Mouse (Mus musculus) forebrain, postnatal 0 days (tissue): ENCODE measurements around the gene Cfap57. TPM values are rescaled to one million over a fixed set of nuclear protein-coding genes. Genes with fewer than 3 reads are reported as not detected.
"Not testable (repeated sequence)": the region's sequence is repeated elsewhere in the genome, so short reads cannot be mapped to it uniquely, and the experiment has no call there.

ENCODE experiments used
- ATAC-seq: fragments of 200-750 bp; cut with Nextera tagmentation; 2 replicates; pipeline ENCODE4 v1.8.0; 2017; ENCODE audit warnings: mild to moderate bottlenecking, moderate library complexity
- DNase-seq: peaks from one replicate; pipeline ENCODE4 v3.0.0-alpha.2; 2015
- H3K27ac ChIP-seq: fragments of 300-500 bp; sonication (generic); 2 replicates; pipeline ENCODE4 v1.5.1; 2014; ENCODE audit warnings: low read depth, mild to moderate bottlenecking, antibody characterized with exemption, low read length, moderate library complexity, mixed read lengths
- H3K27me3 ChIP-seq: fragments of 300-500 bp; sonication (generic); 2 replicates; pipeline ENCODE4 v1.6.1; 2014; ENCODE audit warnings: mild to moderate bottlenecking, low read length, mixed read lengths; ENCODE audit not compliant: insufficient read depth
- H3K36me3 ChIP-seq: fragments of 300-500 bp; sonication (generic); 2 replicates; pipeline ENCODE4 v1.6.1; 2014; ENCODE audit warnings: mild to moderate bottlenecking, moderate library complexity; ENCODE audit not compliant: insufficient read depth
- H3K4me1 ChIP-seq: fragments of 300-500 bp; sonication (generic); 2 replicates; pipeline ENCODE4 v1.6.1; 2014; ENCODE audit warnings: antibody characterized with exemption; ENCODE audit not compliant: insufficient read depth
- H3K4me2 ChIP-seq: fragments of 300-500 bp; sonication (generic); 2 replicates; pipeline ENCODE4 v1.6.1; 2014; ENCODE audit warnings: low read depth, mild to moderate bottlenecking, moderate library complexity
- H3K4me3 ChIP-seq: fragments of 300-500 bp; sonication (generic); 2 replicates; pipeline ENCODE4 v1.5.1; 2014; ENCODE audit warnings: low read depth, low read length, mixed read lengths
- H3K9ac ChIP-seq: fragments of 300-500 bp; sonication (generic); 2 replicates; pipeline ENCODE4 v1.6.1; 2014; ENCODE audit warnings: mild to moderate bottlenecking
- H3K9me3 ChIP-seq: fragments of 300-500 bp; sonication (generic); 2 replicates; pipeline ENCODE4 v1.6.1; 2016; ENCODE audit warnings: low read length
- CTCF ChIP-seq: sonication (generic); IDR thresholded peaks from 2 replicates; pipeline ENCODE4 v1.5.1; 2016; ENCODE audit warnings: antibody characterized with exemption, control low read depth, low read depth
- WGBS: fragments of 180-500 bp; shearing (Covaris S2); extraction: QIAGEN DNeasy Blood & Tissue Kit; methylation state at CpG from one replicate; pipeline ENCODE4 v1.1.7; 2014; 5-methylcytosine and 5-hydroxymethylcytosine counted together
- polyA plus RNA-seq: library from polyadenylated mRNA; unstranded; fragments of >200 nt; fragmentation: Nextera tagmentation; extraction: Ambion mirVana; gene quantifications from 2 replicates; pipeline ENCODE4 v1.2.1, GENCODE M21; 2015
- total RNA-seq: library from RNA; depleted of rRNA; stranded (reverse); fragments of >200 nt; gene quantifications from 2 replicates; pipeline ENCODE4 v1.2.3, GENCODE M21; 2014; rRNA removed

Gene Cfap57
- total and polyA plus RNA-seq, 2 experiments from 2014 or later: 1.3 to 2.0 TPM

DNA sequence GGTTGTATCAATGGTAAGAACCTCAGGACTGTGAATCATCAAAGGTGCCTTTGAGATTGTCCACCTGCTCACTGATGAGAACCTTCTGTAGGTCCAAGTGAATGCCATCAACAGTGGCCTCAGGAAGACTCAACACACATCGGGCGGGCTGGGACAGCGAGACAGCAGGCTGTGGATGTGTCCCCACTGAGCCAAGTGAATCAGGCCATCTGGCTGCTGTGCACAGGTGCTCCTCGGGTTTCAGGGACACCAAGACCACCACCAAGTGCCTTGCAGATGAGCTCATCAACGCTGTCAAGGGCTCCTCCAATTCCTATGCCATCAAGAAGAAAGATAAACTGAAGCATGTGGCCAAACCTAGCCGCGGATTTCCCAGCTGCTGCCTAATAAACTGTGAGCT is 98.3 kb downstream of the Cfap57 start:
- Histone ChIP-seq H3K27me3 (no peaks in the 10 kb centered on the region; the same call in 1 of the 2 replicates), H3K36me3 (no peaks in the 10 kb centered on the region), H3K9me3 (no peaks in the 10 kb centered on the region), H3K4me3 (no peak overlapping the region), H3K4me1 (no peaks in the 10 kb centered on the region), H3K27ac (no peak overlapping the region), H3K9ac (no peak overlapping the region), H3K4me2 (no peak overlapping the region)
- TF ChIP-seq CTCF: no peak
- ATAC-seq: no peak
- WGBS: 83% methylated on average over 7 of the region's 7 CpGs
- no peak for DNase-seq

DNA sequence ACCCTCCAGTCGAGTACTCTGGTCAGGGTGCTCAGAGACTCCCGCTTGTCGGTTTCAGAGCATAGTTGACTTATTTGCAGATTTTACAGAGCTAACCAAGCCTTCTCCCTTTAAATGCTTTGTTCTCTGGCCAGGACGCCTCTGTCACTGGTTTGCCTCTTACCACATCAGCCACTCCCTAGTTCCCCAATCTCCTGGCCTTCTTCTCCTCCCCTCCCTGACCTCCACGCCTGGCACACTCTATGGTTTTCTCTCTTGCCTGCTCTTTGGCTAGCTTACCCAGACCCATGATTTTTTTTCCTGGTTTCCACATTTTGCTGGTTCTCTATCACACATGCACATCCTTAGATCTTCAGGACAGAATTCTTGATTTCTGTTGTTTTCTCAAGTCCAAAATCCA is 102.4 kb downstream of the Cfap57 start:
- ATAC-seq (no peak), DNase-seq (no peak)
- H3K27ac ChIP-seq: no peak overlapping the region
- no peak overlapping the region for H3K4me3 ChIP-seq
- H3K4me2 ChIP-seq: no peak overlapping the region
- H3K9ac ChIP-seq: no peak overlapping the region
- H3K36me3 ChIP-seq: no peaks in the 10 kb centered on the region
- 70% methylated on average over 5 of the region's 5 CpGs for WGBS
- no peaks in the 10 kb centered on the region for H3K9me3 ChIP-seq
- no peak for TF ChIP-seq CTCF
- no peaks in the 10 kb centered on the region for H3K4me1 ChIP-seq
- H3K27me3 ChIP-seq: no peaks in the 10 kb centered on the region; the same call in 1 of the 2 replicates

DNA sequence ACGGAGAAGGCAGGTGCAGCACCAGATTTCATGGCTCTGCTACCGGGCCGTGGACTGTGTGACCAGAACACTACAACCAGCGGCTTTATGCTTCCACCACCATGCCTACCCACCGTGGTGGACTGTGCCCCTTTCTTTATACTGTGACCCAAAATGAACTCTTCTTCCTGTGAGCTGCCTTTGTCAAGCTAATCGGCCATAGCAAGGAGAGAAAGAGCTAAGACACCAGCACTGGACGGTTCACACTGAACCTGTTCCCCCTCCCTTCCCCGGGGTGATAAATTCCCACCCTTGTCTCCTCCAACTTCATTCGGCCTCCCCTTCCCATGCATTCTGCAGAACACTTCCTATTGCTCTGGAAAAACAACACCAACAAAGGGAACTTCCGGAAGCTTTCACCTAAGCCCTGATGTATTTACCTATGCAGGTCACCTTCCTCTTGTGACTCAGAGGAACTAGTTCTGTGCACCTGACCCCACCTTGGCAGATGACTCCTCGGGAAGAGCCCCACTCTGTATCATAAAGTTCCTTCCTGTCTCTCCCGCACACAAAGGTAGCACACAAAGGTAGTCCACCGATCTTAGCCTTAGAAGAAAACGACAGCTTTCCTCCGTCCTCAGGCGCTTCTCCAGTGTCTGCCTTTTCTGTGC is 103.0 kb downstream of the Cfap57 start:
- no peak overlapping the region for H3K9ac ChIP-seq
- no peaks in the 10 kb centered on the region for H3K4me1 ChIP-seq
- WGBS: 43% methylated on average over 16 of the region's 16 CpGs
- H3K36me3 ChIP-seq: no peaks in the 10 kb centered on the region
- no peaks in the 10 kb centered on the region; the same call in 1 of the 2 replicates for H3K27me3 ChIP-seq
- H3K9me3 ChIP-seq: no peaks in the 10 kb centered on the region
- DNase-seq: no peak
- no peak for ATAC-seq
- H3K4me2 ChIP-seq: no peak overlapping the region
- H3K4me3 ChIP-seq: no peak overlapping the region
- no peak overlapping the region for H3K27ac ChIP-seq
- no peak for TF ChIP-seq CTCF

DNA sequence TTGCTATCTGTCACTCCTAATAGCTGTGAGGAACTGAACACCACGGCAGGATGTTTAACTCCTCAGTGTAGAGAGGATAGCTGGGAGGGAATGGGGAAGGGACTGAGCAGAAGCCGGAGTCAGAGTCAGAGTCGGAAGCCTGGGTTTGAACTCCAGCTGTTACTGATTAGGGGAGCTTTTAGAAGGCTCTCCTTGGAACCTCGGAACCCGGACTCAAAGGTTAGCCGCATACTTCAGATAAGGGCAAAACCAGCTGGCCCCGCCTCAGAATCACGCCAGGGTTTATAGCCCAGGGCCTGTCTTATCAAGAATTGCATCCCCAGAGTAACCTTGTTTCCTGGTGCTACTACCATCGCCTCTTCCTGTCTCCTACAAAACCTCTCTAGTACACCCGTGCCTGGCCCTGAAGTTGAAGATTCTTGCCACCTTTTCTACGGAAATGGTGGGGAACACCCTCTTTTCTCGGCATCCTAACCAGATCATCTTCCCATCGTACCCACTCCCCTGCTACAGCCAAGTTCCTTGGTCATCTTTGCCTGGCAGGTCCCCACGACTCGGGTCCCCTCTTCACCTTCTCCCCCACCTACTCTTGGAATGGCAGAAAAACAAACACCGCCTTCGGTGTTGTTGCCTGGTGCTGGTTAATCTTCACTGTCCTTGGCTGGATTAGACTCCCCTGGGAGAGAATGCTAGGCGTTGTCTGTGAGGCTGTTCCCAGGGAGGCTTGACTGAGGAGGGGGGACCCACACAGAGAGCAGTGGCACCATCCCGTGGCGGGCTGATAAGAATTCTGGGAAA is 103.7 kb downstream of the Cfap57 start:
- Histone ChIP-seq H3K4me1 (no peaks in the 10 kb centered on the region), H3K9ac (no peak overlapping the region), H3K27me3 (no peaks in the 10 kb centered on the region; the same call in 1 of the 2 replicates), H3K4me3 (no peak overlapping the region), H3K36me3 (no peaks in the 10 kb centered on the region), H3K4me2 (no peak overlapping the region), H3K9me3 (no peaks in the 10 kb centered on the region), H3K27ac (no peak overlapping the region)
- TF ChIP-seq CTCF: no peak
- ATAC-seq (no peak), DNase-seq (no peak)
- 40% methylated on average over 20 of the region's 20 CpGs for whole genome bisulfite sequencing

DNA sequence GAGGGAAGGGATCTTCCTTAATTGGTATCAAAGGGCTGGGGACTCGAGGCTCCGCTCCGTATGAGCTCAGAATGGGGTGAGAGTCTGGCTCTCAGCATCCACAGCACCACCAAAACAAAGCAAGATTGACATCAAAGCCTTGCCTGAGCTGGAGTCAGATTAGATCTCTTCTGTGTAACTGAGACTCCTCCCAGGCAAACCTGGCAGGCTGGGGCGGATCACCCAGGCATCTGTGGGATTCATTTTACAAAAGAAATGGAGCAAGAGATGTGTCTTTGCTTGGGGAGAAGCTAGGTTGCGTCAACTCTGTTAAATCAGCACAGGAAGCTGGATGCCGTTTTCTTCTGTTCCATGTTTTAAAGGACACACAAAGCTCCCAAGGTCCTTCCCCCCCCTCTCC is 111.5 kb downstream of the Cfap57 start:
- TF ChIP-seq CTCF: no peak
- no peak overlapping the region for H3K4me3 ChIP-seq
- H3K4me2 ChIP-seq: no peak overlapping the region
- H3K27ac ChIP-seq: no peak overlapping the region
- H3K4me1 ChIP-seq: no peaks in the 10 kb centered on the region
- no peak for ATAC-seq
- H3K27me3 ChIP-seq: no peaks in the 10 kb centered on the region
- 6% methylated on average over 6 of the region's 6 CpGs for WGBS
- H3K36me3 ChIP-seq: no peaks in the 10 kb centered on the region
- no peaks in the 10 kb centered on the region for H3K9me3 ChIP-seq
- DNase-seq: no peak
- no peak overlapping the region for H3K9ac ChIP-seq

DNA sequence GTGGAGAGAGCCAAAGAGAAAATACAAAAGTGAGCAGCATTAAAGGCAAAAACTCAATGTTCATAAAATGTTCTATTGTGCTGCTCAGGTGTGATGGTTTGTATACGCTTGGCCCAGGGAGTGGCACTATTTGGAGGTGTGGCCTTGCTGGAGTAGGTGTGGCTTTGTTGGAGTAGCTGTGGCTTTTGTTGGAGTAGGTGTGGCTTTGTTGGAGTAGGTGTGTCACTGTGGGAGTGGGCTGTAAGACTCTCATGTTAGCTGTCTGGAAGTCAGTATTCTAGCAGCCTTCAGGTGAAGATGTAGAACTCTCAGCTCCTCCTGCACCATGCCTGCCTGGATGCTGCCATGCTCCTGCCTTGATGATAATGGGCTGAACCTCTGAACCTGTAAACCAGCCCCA is 113.4 kb downstream of the Cfap57 start:
- H3K4me3 ChIP-seq, DNase-seq, H3K36me3 ChIP-seq, H3K9me3 ChIP-seq, H3K9ac ChIP-seq, H3K27ac ChIP-seq, ATAC-seq, H3K4me2 ChIP-seq, H3K27me3 ChIP-seq, H3K4me1 ChIP-seq: not testable (repeated sequence)
- 87% methylated on average over 1 of the region's 1 CpGs for WGBS

DNA sequence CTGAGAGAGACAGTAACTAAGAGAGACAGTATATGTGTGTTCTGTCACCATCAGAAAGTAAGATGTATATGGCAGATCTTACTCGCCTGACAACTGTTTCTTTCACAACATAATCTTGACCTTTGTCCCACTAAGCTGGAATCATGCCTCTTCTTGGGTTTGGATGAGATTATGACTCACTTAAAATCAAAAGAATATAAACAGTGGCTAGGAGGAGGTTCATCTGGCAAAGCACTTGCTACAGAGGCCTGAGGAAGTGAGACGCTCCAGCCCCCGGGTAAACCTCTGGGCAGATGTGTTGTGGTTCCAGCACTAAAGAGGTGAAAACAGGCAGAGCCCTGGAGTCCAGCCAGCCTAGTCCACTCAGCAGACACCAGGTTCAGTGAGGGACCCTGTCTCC is 115.0 kb downstream of the Cfap57 start:
- no peak for ATAC-seq

More for the DNA sequence above, 115.0 kb downstream of the Cfap57 start:
- WGBS: 76% methylated on average over 3 of the region's 3 CpGs
- DNase-seq: no peak
- Histone ChIP-seq H3K4me2 (no peak overlapping the region), H3K36me3 (no peaks in the 10 kb centered on the region), H3K9ac (no peak overlapping the region), H3K4me3 (no peak overlapping the region), H3K27ac (no peak overlapping the region), H3K27me3 (no peaks in the 10 kb centered on the region), H3K4me1 (no peaks in the 10 kb centered on the region), H3K9me3 (no peaks in the 10 kb centered on the region)
- TF ChIP-seq CTCF: no peak

Other genes starting within 250 kb of the Cfap57 start
- gene Szt2, start 211.5 kb downstream of the Cfap57 start, total RNA-seq: 13.5 and 21.1 TPM in 2 replicates
- gene Szt2, start 211.5 kb downstream of the Cfap57 start, polyA plus RNA-seq: 1.6 and 3.4 TPM in 2 replicates
- 79.6 and 82.9 TPM in 2 replicates for gene Med8, start 211.4 kb downstream of the Cfap57 start, total RNA-seq
- 86.6 and 96.2 TPM in 2 replicates for gene Med8, start 211.4 kb downstream of the Cfap57 start, polyA plus RNA-seq
- 10.2 and 13.9 TPM in 2 replicates for gene Elovl1, start 192.7 kb downstream of the Cfap57 start, total RNA-seq
- 22.2 and 22.3 TPM in 2 replicates for gene Elovl1, start 192.7 kb downstream of the Cfap57 start, polyA plus RNA-seq
- 17.6 and 21.6 TPM in 2 replicates for gene Cdc20, start 183.4 kb downstream of the Cfap57 start, total RNA-seq
- 24.1 and 27.1 TPM in 2 replicates for gene Cdc20, start 183.4 kb downstream of the Cfap57 start, polyA plus RNA-seq
- not detected in 2 replicates for gene Mpl, start 163.3 kb downstream of the Cfap57 start, total RNA-seq
- 0.10 TPM in 1 of 2 replicates, not detected in the other for gene Mpl, start 163.3 kb downstream of the Cfap57 start, polyA plus RNA-seq
- gene Tie1, start 130.7 kb downstream of the Cfap57 start, total RNA-seq: 10.4 and 14.9 TPM in 2 replicates
- 9.5 and 9.8 TPM in 2 replicates for gene Tie1, start 130.7 kb downstream of the Cfap57 start, polyA plus RNA-seq
- gene 2610528J11Rik, start 93.8 kb downstream of the Cfap57 start, total RNA-seq: not detected in 2 replicates
- not detected in 2 replicates for gene 2610528J11Rik, start 93.8 kb downstream of the Cfap57 start, polyA plus RNA-seq
- gene Tmem125, start 76.7 kb downstream of the Cfap57 start, total RNA-seq: 0.31 TPM in 1 of 2 replicates, not detected in the other
- 0.29 and 0.39 TPM in 2 replicates for gene Tmem125, start 76.7 kb downstream of the Cfap57 start, polyA plus RNA-seq
- 48.9 and 56.3 TPM in 2 replicates for gene Ebna1bp2, start within 50 bp of the Cfap57 start, total RNA-seq
- 97.7 and 104 TPM in 2 replicates for gene Ebna1bp2, start within 50 bp of the Cfap57 start, polyA plus RNA-seq
- gene Olfr62, start 38.2 kb upstream of the Cfap57 start, total RNA-seq: not detected in 2 replicates
- not detected in 2 replicates for gene Olfr62, start 38.2 kb upstream of the Cfap57 start, polyA plus RNA-seq
- not detected in 2 replicates for gene Olfr1342, start 72.0 kb upstream of the Cfap57 start, total RNA-seq
- not detected in 2 replicates for gene Olfr1342, start 72.0 kb upstream of the Cfap57 start, polyA plus RNA-seq
- not detected in 2 replicates for gene Olfr1341, start 82.7 kb upstream of the Cfap57 start, total RNA-seq
- not detected in 2 replicates for gene Olfr1341, start 82.7 kb upstream of the Cfap57 start, polyA plus RNA-seq
- not detected in 2 replicates for gene Olfr1340, start 99.4 kb upstream of the Cfap57 start, total RNA-seq
- 0.10 TPM in 1 of 2 replicates, not detected in the other for gene Olfr1340, start 99.4 kb upstream of the Cfap57 start, polyA plus RNA-seq
- gene Olfr1339, start 111.4 kb upstream of the Cfap57 start, total RNA-seq: not detected in 2 replicates
- not detected in 2 replicates for gene Olfr1339, start 111.4 kb upstream of the Cfap57 start, polyA plus RNA-seq
- gene Olfr1338, start 138.0 kb upstream of the Cfap57 start, total RNA-seq: not detected in 2 replicates
- gene Olfr1338, start 138.0 kb upstream of the Cfap57 start, polyA plus RNA-seq: not detected in 2 replicates
- gene Olfr1337, start 161.8 kb upstream of the Cfap57 start, total RNA-seq: not detected in 2 replicates
- not detected in 2 replicates for gene Olfr1337, start 161.8 kb upstream of the Cfap57 start, polyA plus RNA-seq
- not detected in 2 replicates for gene Olfr1335, start 189.2 kb upstream of the Cfap57 start, total RNA-seq
- not detected in 2 replicates for gene Olfr1335, start 189.2 kb upstream of the Cfap57 start, polyA plus RNA-seq
- not detected in 2 replicates for gene Olfr1333, start 215.5 kb upstream of the Cfap57 start, total RNA-seq
- not detected in 2 replicates for gene Olfr1333, start 215.5 kb upstream of the Cfap57 start, polyA plus RNA-seq
- gene Olfr1331, start 243.9 kb upstream of the Cfap57 start, total RNA-seq: not detected in 2 replicates
- not detected in 2 replicates for gene Olfr1331, start 243.9 kb upstream of the Cfap57 start, polyA plus RNA-seq